Mouse (Mus musculus): ENCODE results near the gene Ift80. TPM values are rescaled to one million over a fixed set of nuclear protein-coding genes. Genes with fewer than 3 reads are reported as not detected.
A peak's percentile ranks its signal among the peaks of the same experiment; 100 is the strongest.

Ift80 gene
- total and polyA plus RNA-seq, 3 experiments, result 10.8 to 13.8 (median 11.5) TPM

- dilution Hi-C loops (cut with MboI; ENCODE audit: extremely low pct_ligation_motif_present, extremely low pct_unique_long_range_greater_than_20kb, low sequenced_read_pairs), result no loop called here
- in situ Hi-C loops (cut with MboI; ENCODE audit: low pct_ligation_motif_present, low pct_unique_long_range_greater_than_20kb, low sequenced_read_pairs), result no loop called here
These were observed 133.8 kb downstream of the Ift80 start for GRCm38 (mm10) chr3:68870568-68870950.

DNA sequence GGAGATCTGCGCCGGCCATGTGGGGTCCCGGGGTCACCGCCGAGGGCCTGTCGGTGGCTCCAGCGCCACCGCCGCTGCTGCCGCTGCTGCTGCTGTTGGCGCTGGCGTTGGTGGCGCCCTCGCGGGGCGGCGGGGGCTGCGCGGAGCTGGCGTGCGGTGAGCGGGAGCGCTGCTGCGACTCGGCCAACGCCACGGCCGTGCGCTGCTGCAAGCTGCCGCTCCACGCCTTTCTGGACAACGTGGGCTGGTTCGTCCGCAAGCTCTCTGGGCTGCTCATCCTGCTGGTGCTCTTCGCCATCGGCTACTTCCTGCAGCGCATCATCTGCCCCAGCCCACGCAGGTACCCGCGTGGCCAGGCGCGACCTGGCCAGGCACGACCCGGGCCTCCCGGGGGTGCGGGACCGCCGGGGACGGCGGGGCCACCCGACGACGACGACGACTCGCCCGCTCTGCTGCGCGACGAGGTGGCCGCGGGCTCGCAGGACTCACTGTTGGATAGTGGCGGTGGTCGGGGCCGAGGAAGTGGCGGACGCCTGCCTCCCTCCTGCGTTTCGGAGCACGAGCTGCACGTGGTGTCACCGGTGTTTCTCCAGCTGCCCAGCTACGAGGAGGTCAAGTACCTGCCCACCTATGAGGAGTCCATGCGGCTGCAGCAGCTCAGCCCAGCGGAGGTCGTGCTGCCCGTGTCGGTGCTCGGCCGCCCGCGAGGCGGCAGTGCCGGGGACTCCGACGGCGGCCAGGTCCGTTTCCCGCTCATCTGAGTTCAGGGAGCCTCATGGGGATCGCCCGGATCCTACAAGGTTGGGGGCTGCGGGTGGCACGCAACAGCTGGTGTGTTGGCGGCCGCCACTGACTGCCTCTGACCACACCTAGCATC is 134.4 kb downstream of the Ift80 start:
- in situ Hi-C loops (cut with MboI; ENCODE audit: low pct_ligation_motif_present, low pct_unique_long_range_greater_than_20kb, low sequenced_read_pairs), result no loop called here
- DNase-seq (ENCODE audit: extremely low read depth), result no peak
- H3K27me3 ChIP-seq (replicated peaks), result no peaks in the 10 kb centered on the region
- no peak overlapping the region for H3K9ac ChIP-seq (ENCODE audit: insufficient read depth, low read depth)
- dilution Hi-C loops (cut with MboI; ENCODE audit: extremely low pct_ligation_motif_present, extremely low pct_unique_long_range_greater_than_20kb, low sequenced_read_pairs), result no loop called here
- H3K27ac ChIP-seq (ENCODE audit: insufficient read depth, low read depth), result no peak overlapping the region
- TF ChIP-seq CTCF (conservative IDR thresholded peaks at IDR 0.05 in 1 of 2, IDR thresholded peaks at IDR 0.05 in 1 of 2; ENCODE audit: low read depth in 2 of 2, low read length in 2 of 2), result peak in 1 of 2 experiments; percentile 16; a peak in 1 of 4 replicates
- TF ChIP-seq SMC3 (IDR thresholded peaks at IDR 0.05; ENCODE audit: low read depth, low read length), result peak; percentile 7; the same call in 1 of the 2 replicates
- TF ChIP-seq POLR2A (IDR thresholded peaks at IDR 0.05; ENCODE audit: low read depth, low read length), result no peak
- no peak for TF ChIP-seq NELFE (IDR thresholded peaks at IDR 0.05; ENCODE audit: low read depth, low read length)
- TF ChIP-seq ZC3H11A (IDR thresholded peaks at IDR 0.05; ENCODE audit: low read depth, low read length), result no peak
- TF ChIP-seq NRF1 (IDR thresholded peaks at IDR 0.05; ENCODE audit: low read depth, low read length), result no peak
- TF ChIP-seq HCFC1 (IDR thresholded peaks at IDR 0.05; ENCODE audit: low read depth, low read length), result no peak
- TF ChIP-seq SIN3A (IDR thresholded peaks at IDR 0.05; ENCODE audit: low read length), result no peak
- peak overlapping the region; percentile 9 for H3K4me2 ChIP-seq (ENCODE audit: insufficient read depth, low read depth, poor library complexity, severe bottlenecking)
- peaks cover 15% of the 10 kb centered on the region for H3K9me3 ChIP-seq (replicated peaks; ENCODE audit: low read length)
- no peaks in the 10 kb centered on the region for H3K79me2 ChIP-seq (replicated peaks; ENCODE audit: control insufficient read depth, extremely low read depth, insufficient read depth, poor library complexity, severe bottlenecking)
- H3K4me1 ChIP-seq (ENCODE audit: control insufficient read depth in 1 of 2, insufficient read depth in 2 of 2), result no peaks in the 10 kb centered on the region
- H3K4me3 ChIP-seq (replicated peaks in 1 of 3; ENCODE audit: low read depth in 2 of 3, low read length in 2 of 3, poor library complexity in 1 of 3), result peak overlapping the region in 1 of 3 experiments; percentile 35
- H3K36me3 ChIP-seq (replicated peaks in 1 of 2; ENCODE audit: control insufficient read depth in 1 of 2, insufficient read depth in 1 of 2, low read length in 1 of 2), result no peaks in the 10 kb centered on the region

More at GRCm38 (mm10) chr3:68870568-68870950, 133.8 kb downstream of the Ift80 start:
- no peaks in the 10 kb centered on the region for H3K27me3 ChIP-seq (replicated peaks)
- no peak overlapping the region for H3K4me2 ChIP-seq (ENCODE audit: insufficient read depth, low read depth, poor library complexity, severe bottlenecking)
- H3K79me2 ChIP-seq (replicated peaks; ENCODE audit: control insufficient read depth, extremely low read depth, insufficient read depth, poor library complexity, severe bottlenecking), result no peaks in the 10 kb centered on the region
- peaks cover 15% of the 10 kb centered on the region for H3K9me3 ChIP-seq (replicated peaks; ENCODE audit: low read length)
- TF ChIP-seq IRF4 (IDR thresholded peaks at IDR 0.05; ENCODE audit: low read depth, low read length) (no peak), CHD1 (IDR thresholded peaks at IDR 0.05; ENCODE audit: low read depth, low read length) (no peak), POLR2AphosphoS2 (IDR thresholded peaks at IDR 0.05; ENCODE audit: low read depth, low read length) (no peak), ZC3H11A (IDR thresholded peaks at IDR 0.05; ENCODE audit: low read depth, low read length) (no peak), MAFK (IDR thresholded peaks at IDR 0.05; ENCODE audit: insufficient replicate concordance, low read length) (no peak), RAD21 (IDR thresholded peaks at IDR 0.05; ENCODE audit: low read depth, low read length) (no peak), BHLHE40 (IDR thresholded peaks at IDR 0.05; ENCODE audit: low read depth, low read length) (no peak), ZMIZ1 (IDR thresholded peaks at IDR 0.05; ENCODE audit: low read depth, low read length) (no peak), HCFC1 (IDR thresholded peaks at IDR 0.05; ENCODE audit: low read depth, low read length) (no peak), TCF12 (IDR thresholded peaks at IDR 0.05; ENCODE audit: low read depth, low read length) (no peak), NELFE (IDR thresholded peaks at IDR 0.05; ENCODE audit: low read depth, low read length) (no peak)
- no peak overlapping the region for H3K4me3 ChIP-seq (replicated peaks in 1 of 3; ENCODE audit: low read depth in 2 of 3, low read length in 2 of 3, poor library complexity in 1 of 3)
- H3K36me3 ChIP-seq (replicated peaks in 1 of 2; ENCODE audit: control insufficient read depth in 1 of 2, insufficient read depth in 1 of 2, low read length in 1 of 2), result no peaks in the 10 kb centered on the region
- no peak overlapping the region for H3K9ac ChIP-seq (ENCODE audit: insufficient read depth, low read depth)
- H3K27ac ChIP-seq (ENCODE audit: insufficient read depth, low read depth), result no peak overlapping the region
- DNase-seq (ENCODE audit: extremely low read depth), result no peak
- no peaks in the 10 kb centered on the region for H3K4me1 ChIP-seq (ENCODE audit: control insufficient read depth in 1 of 2, insufficient read depth in 2 of 2)
